Mouse (Mus musculus) heart, embryonic 14.5 days (tissue): ENCODE measurements at regions not wholly inside any gene's neighbourhood (a gene's known extent, or its start where the extent isn't known, plus 50 kb on each side); places are given as distances from the start of the nearest gene placed in this dataset.

ENCODE experiments used
- ATAC-seq: fragments of 200-750 bp; cut with Nextera tagmentation; 2 replicates; pipeline ENCODE4 v1.8.0; 2017; ENCODE audit warnings: low read depth, moderate TSS enrichment; ENCODE audit not compliant: insufficient number of reproducible peaks, insufficient read depth, low FRiP score
- H3K27ac ChIP-seq, 2 experiments: fragments of 200-500 bp in 1 of 2; fragments of 300-500 bp in 1 of 2; sonication (generic) in 1 of 2; replicated peaks in 1 of 2; 2 replicates each; pipeline ENCODE4 v1.5.1; 2012 to 2014; ENCODE audit warnings: low read depth in 2 of 2, low read length in 2 of 2, control low read depth in 1 of 2, mild to moderate bottlenecking in 1 of 2, mixed read lengths in 1 of 2; ENCODE audit not compliant: control insufficient read depth in 1 of 2, insufficient read depth in 1 of 2
- H3K27me3 ChIP-seq: fragments of 300-500 bp; sonication (generic); 2 replicates; pipeline ENCODE4 v1.6.1; 2014; ENCODE audit warnings: mild to moderate bottlenecking, low read length, control low read depth; ENCODE audit not compliant: control insufficient read depth, insufficient read depth
- H3K36me3 ChIP-seq: fragments of 300-500 bp; sonication (generic); 2 replicates; pipeline ENCODE4 v1.6.1; 2014; ENCODE audit warnings: mild to moderate bottlenecking, control low read depth, low read length, mixed read lengths; ENCODE audit not compliant: control insufficient read depth, insufficient read depth
- H3K4me1 ChIP-seq, 2 experiments: fragments of 200-500 bp in 1 of 2; fragments of 300-500 bp in 1 of 2; sonication (generic) in 1 of 2; 2 replicates each; pipeline ENCODE4 v1.6.1; 2012 to 2014; ENCODE audit warnings: low read length in 2 of 2, control low read depth in 1 of 2, mixed read lengths in 1 of 2; ENCODE audit not compliant: control insufficient read depth in 2 of 2, insufficient read depth in 2 of 2
- H3K4me2 ChIP-seq: fragments of 300-500 bp; sonication (generic); 2 replicates; pipeline ENCODE4 v1.6.1; 2014; ENCODE audit warnings: mild to moderate bottlenecking, low read length
- H3K4me3 ChIP-seq, 2 experiments: fragments of 200-500 bp in 1 of 2; fragments of 300-500 bp in 1 of 2; sonication (generic) in 1 of 2; 2 replicates each; pipeline ENCODE4 v1.5.1; 2012 to 2014; ENCODE audit warnings: low read length in 2 of 2, mild to moderate bottlenecking in 2 of 2, control low read depth in 1 of 2, low read depth in 1 of 2, moderate library complexity in 1 of 2; ENCODE audit not compliant: control insufficient read depth in 1 of 2, insufficient read depth in 1 of 2
- H3K9ac ChIP-seq: fragments of 300-500 bp; sonication (generic); 2 replicates; pipeline ENCODE4 v1.6.1; 2014; ENCODE audit warnings: mild to moderate bottlenecking, low read length
- H3K9me3 ChIP-seq: fragments of 300-500 bp; sonication (generic); 2 replicates; pipeline ENCODE4 v1.6.1; 2016; ENCODE audit warnings: low read length, control low read depth; ENCODE audit not compliant: control insufficient read depth
- WGBS: fragments of 180-500 bp; shearing (Covaris S2); extraction: QIAGEN DNeasy Blood & Tissue Kit; methylation state at CpG from one replicate; pipeline ENCODE4 v1.1.7; 2014; 5-methylcytosine and 5-hydroxymethylcytosine counted together

- Histone ChIP-seq H3K36me3 (no peaks in the 10 kb centered on the region), H3K27ac (no peak overlapping the region), H3K9ac (no peak overlapping the region), H3K27me3 (no peaks in the 10 kb centered on the region), H3K4me3 (no peak overlapping the region), H3K9me3 (no peaks in the 10 kb centered on the region), H3K4me1 (no peaks in the 10 kb centered on the region), H3K4me2 (no peak overlapping the region)
- ATAC-seq = no peak
- WGBS = 81% methylated on average over 6 of the region's 6 CpGs
Observed at GRCm38 (mm10) chr8:49481476-49481992, 637.8 kb upstream of the Tenm3 start.

GRCm38 (mm10) chr8:49465911-49466518, 622.3 kb upstream of the Tenm3 start:
- H3K4me3 ChIP-seq = peak overlapping the region in 1 of 2 experiments; percentile 23; a peak in 2 of 4 replicates
- no peaks in the 10 kb centered on the region for H3K9me3 ChIP-seq
- H3K27ac ChIP-seq = no peak overlapping the region
- peaks cover 0 to 6% of the 10 kb centered on the region in 2 experiments; a peak in 2 of 4 replicates for H3K4me1 ChIP-seq
- no peaks in the 10 kb centered on the region for H3K27me3 ChIP-seq
- WGBS = 15% methylated on average over 14 of the region's 14 CpGs
- H3K4me2 ChIP-seq = peak overlapping the region; percentile 50
- H3K9ac ChIP-seq = no peak overlapping the region
- ATAC-seq = no peak
- H3K36me3 ChIP-seq = no peaks in the 10 kb centered on the region

- no peak for ATAC-seq
- Histone ChIP-seq H3K4me1 (peaks cover 0 to 6% of the 10 kb centered on the region in 2 experiments; a peak in 2 of 4 replicates), H3K9me3 (no peaks in the 10 kb centered on the region), H3K36me3 (no peaks in the 10 kb centered on the region), H3K9ac (no peak overlapping the region), H3K27me3 (no peaks in the 10 kb centered on the region), H3K4me3 (no peak overlapping the region), H3K4me2 (no peak overlapping the region), H3K27ac (no peak overlapping the region)
- 66% methylated on average over 7 of the region's 7 CpGs for WGBS
Observed at GRCm38 (mm10) chr8:49465070-49465469, 621.3 kb upstream of the Tenm3 start.

GRCm38 (mm10) chr8:49462602-49463001, 618.9 kb upstream of the Tenm3 start:
- ATAC-seq = no peak
- Histone ChIP-seq H3K4me1 (peaks cover 0 to 6% of the 10 kb centered on the region in 2 experiments; a peak in 2 of 4 replicates), H3K27me3 (no peaks in the 10 kb centered on the region), H3K4me2 (no peak overlapping the region), H3K9ac (no peak overlapping the region), H3K27ac (no peak overlapping the region), H3K9me3 (no peaks in the 10 kb centered on the region), H3K36me3 (no peaks in the 10 kb centered on the region), H3K4me3 (no peak overlapping the region)
- 84% methylated on average over 8 of the region's 8 CpGs for WGBS

GRCm38 (mm10) chr8:49461724-49462473, 618.1 kb upstream of the Tenm3 start:
- ATAC-seq = no peak
- H3K36me3 ChIP-seq = no peaks in the 10 kb centered on the region
- no peaks in the 10 kb centered on the region for H3K9me3 ChIP-seq
- H3K4me3 ChIP-seq = no peak overlapping the region
- H3K4me1 ChIP-seq = peaks cover 0 to 6% of the 10 kb centered on the region in 2 experiments; a peak in 2 of 4 replicates
- no peak overlapping the region for H3K9ac ChIP-seq
- H3K4me2 ChIP-seq = no peak overlapping the region
- H3K27ac ChIP-seq = no peak overlapping the region
- no peaks in the 10 kb centered on the region for H3K27me3 ChIP-seq
- WGBS = 64% methylated on average over 16 of the region's 16 CpGs

GRCm38 (mm10) chr8:49445444-49445843, 601.7 kb upstream of the Tenm3 start:
- Histone ChIP-seq H3K4me2 (no peak overlapping the region), H3K27me3 (no peaks in the 10 kb centered on the region), H3K9me3 (no peaks in the 10 kb centered on the region), H3K4me1 (no peaks in the 10 kb centered on the region), H3K27ac (no peak overlapping the region), H3K4me3 (no peak overlapping the region), H3K9ac (no peak overlapping the region), H3K36me3 (no peaks in the 10 kb centered on the region)
- no peak for ATAC-seq
- 66% methylated on average over 5 of the region's 5 CpGs for WGBS

GRCm38 (mm10) chr8:49441270-49441669, 597.5 kb upstream of the Tenm3 start:
- no peak overlapping the region for H3K4me2 ChIP-seq
- ATAC-seq = no peak
- H3K9me3 ChIP-seq = no peaks in the 10 kb centered on the region
- no peak overlapping the region for H3K27ac ChIP-seq
- H3K4me3 ChIP-seq = no peak overlapping the region
- H3K9ac ChIP-seq = no peak overlapping the region
- no peaks in the 10 kb centered on the region for H3K27me3 ChIP-seq
- H3K36me3 ChIP-seq = no peaks in the 10 kb centered on the region
- H3K4me1 ChIP-seq = no peaks in the 10 kb centered on the region
